Mouse (Mus musculus): ENCODE measurements around the gene Prdx2. TPM values are rescaled to one million over a fixed set of nuclear protein-coding genes. Genes with fewer than 3 reads are reported as not detected.

Gene Prdx2
- polyA plus RNA-seq, 1 experiment from 2014 or later = 337 TPM

DNA sequence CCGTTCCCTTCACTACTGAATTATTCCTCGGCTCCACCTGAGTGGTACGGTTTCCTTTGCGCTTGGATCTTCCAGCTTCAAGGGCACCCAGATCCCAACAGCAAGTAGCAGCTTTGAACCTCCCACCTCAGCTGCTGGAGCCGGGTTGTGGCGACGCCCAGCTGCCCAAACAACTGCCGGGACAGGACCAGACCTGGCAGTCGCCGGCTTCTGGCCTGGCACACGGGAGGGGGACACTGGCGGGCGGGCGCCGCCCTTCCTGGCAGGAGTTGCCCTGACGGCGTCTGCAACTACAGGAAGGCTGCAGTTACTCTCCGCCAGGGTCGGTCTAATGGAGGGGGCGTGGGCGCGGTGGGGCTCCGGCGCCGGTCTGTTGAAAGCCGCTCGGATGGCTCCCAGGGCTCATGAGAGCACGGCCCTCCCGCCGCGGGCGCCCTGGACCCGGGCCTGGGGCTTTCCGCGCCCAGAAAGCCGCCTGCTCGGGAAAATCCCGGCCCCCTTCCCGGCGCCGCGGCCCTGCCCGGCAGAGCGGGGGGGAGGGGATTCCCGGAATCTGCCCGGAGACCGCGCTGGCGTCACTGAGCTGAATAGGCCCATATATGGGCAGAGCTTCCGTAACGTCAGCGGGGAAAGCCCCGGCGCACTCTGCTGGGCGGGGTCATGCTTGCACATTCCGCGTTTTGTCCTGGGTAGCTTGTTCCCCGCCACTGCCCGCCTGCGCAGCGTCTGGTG lies 6.8 kb downstream of the Prdx2 start:
- WGBS = under 1% methylated on average over 53 of the region's 61 CpGs
- peaks cover 19% of the 10 kb centered on the region for H3K4me1 ChIP-seq (ENCODE audit: insufficient read depth, low read depth, low read length)
- TF ChIP-seq EP300 (IDR thresholded peaks at IDR 0.05) (peak; percentile 62), CTCF (IDR thresholded peaks at IDR 0.05) (peak; percentile 17; the same call in 1 of the 2 replicates)
- peak; percentile 69 for ATAC-seq
- H3K4me2 ChIP-seq (replicated peaks; ENCODE audit: low read depth, low read length) = peak overlapping the region; percentile 89
- peak; percentile 98 for DNase-seq (ENCODE audit: low spot score)
- peak overlapping the region; percentile 96 for H3K9ac ChIP-seq (replicated peaks; ENCODE audit: low read depth)
- H3K36me3 ChIP-seq (ENCODE audit: insufficient read depth, low read length) = peaks cover 3% of the 10 kb centered on the region; the same call in 1 of the 2 replicates
- no peaks in the 10 kb centered on the region for H3K27me3 ChIP-seq (replicated peaks; ENCODE audit: insufficient read depth, low read length)
- H3K9me3 ChIP-seq (ENCODE audit: low read length) = no peaks in the 10 kb centered on the region
- H3K27ac ChIP-seq (ENCODE audit: low read length) = peak overlapping the region; percentile 99
- peak overlapping the region; percentile 93 for H3K4me3 ChIP-seq (ENCODE audit: low read depth, low read length)

DNA sequence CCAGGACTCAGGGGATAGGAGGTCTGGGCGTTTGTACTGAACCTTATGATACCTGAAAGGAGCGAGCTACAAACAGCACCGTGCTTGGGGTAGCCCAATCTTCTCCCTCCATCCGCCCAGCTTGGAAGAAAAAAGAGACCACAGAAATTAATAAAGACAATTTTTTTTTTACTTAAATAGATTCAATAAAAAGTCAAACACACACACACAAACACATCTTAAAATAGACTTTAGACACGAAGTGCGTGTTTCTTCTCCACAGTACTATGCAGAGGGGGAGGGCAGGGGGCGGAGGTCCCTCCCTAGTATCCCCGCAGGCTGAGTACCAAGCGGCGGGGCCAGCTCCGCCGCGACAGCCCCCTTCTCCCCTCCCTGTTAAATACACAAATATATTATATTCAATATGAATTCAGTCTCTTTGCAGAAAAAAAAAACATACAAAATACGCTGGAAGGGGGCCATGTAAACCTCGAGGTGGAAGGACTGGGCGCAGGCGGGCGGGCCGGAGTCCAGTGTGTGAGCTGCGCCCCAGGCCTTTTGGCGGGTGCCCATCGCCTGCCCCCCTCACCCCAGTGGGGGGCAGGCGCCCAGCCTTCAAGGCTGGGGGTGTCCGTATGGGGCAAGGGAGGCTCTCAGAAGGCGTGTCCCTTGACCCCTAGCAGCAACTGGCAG lies 7.5 kb downstream of the Prdx2 start:
- H3K27ac ChIP-seq (ENCODE audit: low read length) = peak overlapping the region; percentile 99
- no peaks in the 10 kb centered on the region for H3K27me3 ChIP-seq (replicated peaks; ENCODE audit: insufficient read depth, low read length)
- peak overlapping the region; percentile 96 for H3K9ac ChIP-seq (replicated peaks; ENCODE audit: low read depth)
- WGBS = 2% methylated on average over 25 of the region's 25 CpGs
- TF ChIP-seq CTCF (IDR thresholded peaks at IDR 0.05) = no peak; the same call in 1 of the 2 replicates
- no peak for TF ChIP-seq EP300 (IDR thresholded peaks at IDR 0.05)
- peaks cover 26% of the 10 kb centered on the region for H3K4me1 ChIP-seq (ENCODE audit: insufficient read depth, low read depth, low read length)
- H3K4me2 ChIP-seq (replicated peaks; ENCODE audit: low read depth, low read length) = peak overlapping the region; percentile 89
- peaks cover under 1% of the 10 kb centered on the region; the same call in 1 of the 2 replicates for H3K36me3 ChIP-seq (ENCODE audit: insufficient read depth, low read length)
- no peaks in the 10 kb centered on the region for H3K9me3 ChIP-seq (ENCODE audit: low read length)
- ATAC-seq = no peak
- no peak for DNase-seq (ENCODE audit: low spot score)
- H3K4me3 ChIP-seq (ENCODE audit: low read depth, low read length) = peak overlapping the region; percentile 93

DNA sequence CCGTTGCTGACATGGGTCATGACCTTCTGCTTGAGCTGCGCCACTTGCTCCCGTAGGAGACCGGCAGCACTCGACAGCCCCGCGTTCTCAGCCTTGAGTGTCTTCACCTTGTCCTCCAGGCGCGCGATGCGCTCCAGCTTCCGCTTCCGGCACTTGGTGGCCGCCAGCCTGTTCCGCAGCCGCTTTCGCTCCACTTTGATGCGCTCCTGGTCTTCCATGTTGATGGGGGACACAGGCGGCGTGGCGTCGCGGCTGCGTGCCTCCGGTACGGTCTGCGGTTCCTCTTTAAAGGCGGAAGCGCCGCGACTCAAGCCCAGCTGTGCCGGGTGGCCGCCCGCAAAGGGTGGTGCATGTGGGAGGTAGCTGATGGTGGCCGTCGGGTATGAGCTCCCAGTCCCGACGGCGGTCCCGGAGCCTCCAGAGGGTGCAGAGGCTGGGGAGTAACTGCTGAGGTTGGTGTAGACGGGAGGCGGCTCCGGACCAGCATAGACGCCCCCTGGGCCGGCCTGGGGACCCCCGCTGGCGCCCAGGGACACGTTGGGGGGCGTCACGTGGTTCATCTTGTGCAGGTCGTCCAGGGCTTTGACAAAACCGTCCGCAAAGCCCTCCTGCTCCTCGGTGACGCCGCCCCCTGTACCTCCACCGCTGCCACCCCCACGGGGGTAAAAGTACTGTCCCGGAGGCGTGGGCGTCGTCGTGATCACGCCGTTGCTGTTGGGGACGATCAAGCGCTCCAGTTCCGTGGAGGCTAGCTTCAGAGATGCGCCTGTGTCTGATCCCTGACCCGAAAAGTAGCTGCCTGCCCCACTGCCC lies 8.3 kb downstream of the Prdx2 start:
- H3K36me3 ChIP-seq (ENCODE audit: insufficient read depth, low read length) = no peaks in the 10 kb centered on the region
- DNase-seq (ENCODE audit: low spot score) (peak; percentile 86), ATAC-seq (no peak)
- H3K9ac ChIP-seq (replicated peaks; ENCODE audit: low read depth) = peak overlapping the region; percentile 96
- H3K4me1 ChIP-seq (ENCODE audit: insufficient read depth, low read depth, low read length) = peaks cover 33% of the 10 kb centered on the region
- no peaks in the 10 kb centered on the region for H3K27me3 ChIP-seq (replicated peaks; ENCODE audit: insufficient read depth, low read length)
- TF ChIP-seq CTCF (IDR thresholded peaks at IDR 0.05) (no peak), EP300 (IDR thresholded peaks at IDR 0.05) (no peak)
- peak overlapping the region; percentile 99 for H3K27ac ChIP-seq (ENCODE audit: low read length)
- no peaks in the 10 kb centered on the region for H3K9me3 ChIP-seq (ENCODE audit: low read length)
- peak overlapping the region; percentile 89 for H3K4me2 ChIP-seq (replicated peaks; ENCODE audit: low read depth, low read length)
- H3K4me3 ChIP-seq (ENCODE audit: low read depth, low read length) = peak overlapping the region; percentile 93
- under 1% methylated on average over 63 of the region's 70 CpGs for WGBS

DNA sequence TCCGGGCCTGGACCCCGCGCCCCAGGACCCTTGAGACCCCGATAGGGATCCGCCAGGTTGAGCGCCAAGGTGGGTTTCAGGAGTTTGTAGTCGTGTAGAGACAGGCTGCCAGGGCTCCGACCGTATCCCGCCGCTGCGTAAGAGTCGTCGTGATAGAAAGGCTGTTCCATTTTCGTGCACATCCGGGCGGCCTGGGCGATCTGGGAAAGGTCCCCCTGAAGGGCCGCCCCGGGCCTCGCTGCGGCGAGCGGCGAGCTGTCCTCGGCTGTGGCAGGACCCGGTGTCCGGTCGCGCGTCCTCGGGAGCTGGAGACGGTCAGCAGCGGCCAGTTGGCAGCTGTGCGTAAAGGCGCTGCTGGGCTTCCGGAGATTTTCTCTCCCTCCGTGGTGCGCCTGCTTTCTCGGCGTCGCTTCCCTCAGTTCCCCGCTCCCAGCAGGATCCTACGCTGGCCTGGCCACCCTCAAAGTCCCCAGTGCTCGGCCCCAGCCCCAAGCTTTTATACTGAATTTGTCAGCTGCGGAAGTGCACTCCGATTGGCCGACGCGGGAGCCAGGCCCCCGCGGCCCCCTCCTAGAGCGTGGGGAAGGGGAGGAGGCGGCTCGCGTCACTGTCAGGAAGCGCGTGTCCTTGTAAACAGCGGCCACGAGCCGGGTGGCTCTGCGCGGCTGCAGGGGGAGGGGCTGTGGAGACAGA lies 9.0 kb downstream of the Prdx2 start, which contains the start of gene Junb:
TSS of gene Junb (minus strand) at position 471 of the 693 bp plus-strand sequence.
- peak within 1 kb of the TSS; percentile 89 for H3K4me2 ChIP-seq (replicated peaks; ENCODE audit: low read depth, low read length)
- ATAC-seq (peak; percentile 53), DNase-seq (ENCODE audit: low spot score) (peak; percentile 98)
- peak within 1 kb of the TSS; percentile 93 for H3K4me3 ChIP-seq (ENCODE audit: low read depth, low read length)
- no peaks in the 10 kb centered on the region for H3K9me3 ChIP-seq (ENCODE audit: low read length)
- H3K27ac ChIP-seq (ENCODE audit: low read length) = peak within 1 kb of the TSS; percentile 99
- no peaks in the 10 kb centered on the region for H3K36me3 ChIP-seq (ENCODE audit: insufficient read depth, low read length)
- H3K4me1 ChIP-seq (ENCODE audit: insufficient read depth, low read depth, low read length) = peaks cover 35% of the 10 kb centered on the region
- WGBS = under 1% methylated on average over 56 of the region's 63 CpGs
- H3K27me3 ChIP-seq (replicated peaks; ENCODE audit: insufficient read depth, low read length) = no peaks in the 10 kb centered on the region
- peak within 1 kb of the TSS; percentile 96 for H3K9ac ChIP-seq (replicated peaks; ENCODE audit: low read depth)
- peak; percentile 95 for TF ChIP-seq EP300 (IDR thresholded peaks at IDR 0.05)
- TF ChIP-seq CTCF (IDR thresholded peaks at IDR 0.05) = no peak

DNA sequence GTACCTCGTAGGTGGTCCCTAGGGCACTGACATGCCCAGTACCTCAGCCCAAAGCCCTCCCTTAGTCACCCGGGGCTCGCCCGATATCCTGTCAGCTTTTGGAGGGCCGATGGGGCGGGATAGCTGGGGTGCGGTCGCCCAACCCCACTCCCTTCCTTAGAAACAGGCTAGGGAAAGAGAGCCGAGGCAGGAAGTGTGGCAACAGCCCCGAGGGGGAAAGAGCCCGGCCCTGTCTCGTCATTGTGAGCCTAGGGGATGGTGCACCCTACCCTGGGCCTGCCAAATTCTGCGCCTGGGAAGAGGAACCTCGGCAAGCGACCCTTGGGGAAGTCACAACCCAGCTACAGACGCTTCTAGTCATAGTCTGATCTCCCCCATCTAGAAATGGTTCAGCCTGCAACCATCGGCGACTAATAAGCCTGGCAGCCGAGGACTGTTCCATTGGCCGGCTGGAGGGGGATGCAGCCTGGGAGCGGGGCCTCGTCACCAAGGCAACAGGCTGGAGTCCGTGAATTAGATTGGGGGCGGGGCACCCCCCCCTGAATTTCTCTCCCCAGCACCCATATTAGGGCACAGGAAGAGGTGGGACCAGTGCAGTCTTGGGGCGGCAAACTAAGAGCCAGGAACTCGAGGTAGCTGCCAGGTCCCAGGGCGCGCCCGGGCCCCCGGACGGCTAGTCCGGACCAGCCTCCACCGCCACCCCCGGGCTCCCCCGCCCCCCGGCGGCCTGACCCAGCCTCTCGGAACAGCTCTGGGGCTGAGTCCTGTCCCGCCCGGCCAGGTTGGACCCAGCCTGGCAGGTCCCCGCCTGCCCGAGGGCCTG lies 10.4 kb downstream of the Prdx2 start:
- ATAC-seq (peak; percentile 58), DNase-seq (ENCODE audit: low spot score) (peak; percentile 97)
- peaks cover 46% of the 10 kb centered on the region for H3K4me1 ChIP-seq (ENCODE audit: insufficient read depth, low read depth, low read length)
- peak overlapping the region; percentile 33 for H3K4me3 ChIP-seq (ENCODE audit: low read depth, low read length)
- no peaks in the 10 kb centered on the region for H3K9me3 ChIP-seq (ENCODE audit: low read length)
- 1% methylated on average over 37 of the region's 42 CpGs for WGBS
- H3K27me3 ChIP-seq (replicated peaks; ENCODE audit: insufficient read depth, low read length) = no peaks in the 10 kb centered on the region
- no peaks in the 10 kb centered on the region for H3K36me3 ChIP-seq (ENCODE audit: insufficient read depth, low read length)
- peak; percentile 4; the same call in 1 of the 2 replicates for TF ChIP-seq CTCF (IDR thresholded peaks at IDR 0.05)
- peak; percentile 71 for TF ChIP-seq EP300 (IDR thresholded peaks at IDR 0.05)
- H3K9ac ChIP-seq (replicated peaks; ENCODE audit: low read depth) = peak overlapping the region; percentile 48
- H3K4me2 ChIP-seq (replicated peaks; ENCODE audit: low read depth, low read length) = peak overlapping the region; percentile 89
- H3K27ac ChIP-seq (ENCODE audit: low read length) = peak overlapping the region; percentile 99
